8 mouse cellular contexts compared by ENCODE assay signal in the genomic region with DNA sequence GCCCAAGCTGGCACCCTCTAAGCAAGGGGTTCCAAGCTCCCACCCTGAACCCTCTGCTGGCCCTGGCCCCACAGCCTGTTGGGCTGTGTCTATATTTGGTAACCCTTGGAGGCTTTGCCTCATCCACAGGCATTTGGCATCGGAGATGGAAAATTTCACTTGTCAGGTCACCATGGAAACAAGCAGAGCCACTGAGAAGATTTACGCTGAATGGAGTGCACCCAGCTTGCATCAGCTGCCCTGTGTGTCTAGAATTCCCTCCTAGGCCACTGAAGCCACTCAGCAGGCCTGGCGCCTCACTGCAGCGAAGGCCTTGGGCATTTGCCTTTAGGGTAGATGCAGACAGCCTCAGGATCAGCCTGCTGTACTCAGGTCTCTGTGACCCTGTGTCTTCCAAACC. TPM values are rescaled to one million over a fixed set of nuclear protein-coding genes. Genes with fewer than 3 reads are reported as not detected.
DNase-seq lines count a peak whose midpoint lies in the region; ATAC-seq lines count a peak whose summit lies in the region.

No protein-coding gene starts in this region.

- WGBS in midbrain, embryonic 13.5 days, result 39% methylated on average over 4 of the region's 4 CpGs

- peak; percentile 92 for DNase-seq in MN1 (ENCODE audit: low spot score)
- DNase-seq in adrenal gland, adult 8-10 months, result peak; percentile 87
- DNase-seq in fibroblast of lung, adult 2 months (ENCODE audit: low read depth), result peak; percentile 93
- DNase-seq in heart, postnatal 4 days, result peak; percentile 70
- peak; percentile 72 to 74 for DNase-seq in layer of hippocampus, postnatal 36 days
- DNase-seq in spleen, postnatal 14 days (ENCODE audit: low spot score in 2 of 2), result no peak
- DNase-seq in embryo, embryonic 9.5 days (ENCODE audit: extremely low spot score), result no peak

- peaks cover 56% of the 10 kb centered on the region for H3K4me1 ChIP-seq in midbrain, embryonic 13.5 days (replicated peaks)

- no peaks in the 10 kb centered on the region for H3K27me3 ChIP-seq in midbrain, embryonic 13.5 days

- no peaks in the 10 kb centered on the region for H3K9me3 ChIP-seq in midbrain, embryonic 13.5 days

- H3K9ac ChIP-seq in midbrain, embryonic 13.5 days (replicated peaks), result no peak overlapping the region

- peak overlapping the region; percentile 69 for H3K27ac ChIP-seq in midbrain, embryonic 13.5 days

- H3K36me3 ChIP-seq in midbrain, embryonic 13.5 days, result peaks cover 42% of the 10 kb centered on the region

- peak; percentile 49; the same call in 1 of the 2 replicates for ATAC-seq in midbrain, embryonic 13.5 days

- no peak overlapping the region for H3K4me3 ChIP-seq in midbrain, embryonic 13.5 days (replicated peaks)

- no peak overlapping the region for H3K4me2 ChIP-seq in midbrain, embryonic 13.5 days (replicated peaks)

RNA-seq across cellular contexts. Expression of a gene that starts 5.2 kb away (rescaled TPM):
- 10 to 100 TPM; 19.5 to 28.8 (median 25.1) TPM for total RNA-seq in adrenal gland, adult 8-10 months (2022)
- total RNA-seq in heart, postnatal 4 days (2021), result 10 to 100 TPM; 50.6 to 61.0 TPM
- 100 to 1,000 TPM; 218 to 225 TPM for total RNA-seq in layer of hippocampus, postnatal 36 days (2021)
- polyA plus RNA-seq in midbrain, embryonic 13.5 days (2015; fragmentation: Nextera tagmentation; extraction: Ambion mirVana), result 13.7 and 16.6 TPM in 2 replicates

Comparison
In these comparisons a context has a peak if more than half of its experiments do, and no peak if none do; other contexts are left out.
1. DNase-seq: peak in MN1 (single experiment), adrenal gland, adult 8-10 months (single experiment), fibroblast of lung, adult 2 months (single experiment), heart, postnatal 4 days (single experiment) and layer of hippocampus, postnatal 36 days (2 of 2); none in spleen, postnatal 14 days (0 of 2) and embryo, embryonic 9.5 days (single experiment).